22 mouse cellular contexts compared by ENCODE assay signal in the genomic region with DNA sequence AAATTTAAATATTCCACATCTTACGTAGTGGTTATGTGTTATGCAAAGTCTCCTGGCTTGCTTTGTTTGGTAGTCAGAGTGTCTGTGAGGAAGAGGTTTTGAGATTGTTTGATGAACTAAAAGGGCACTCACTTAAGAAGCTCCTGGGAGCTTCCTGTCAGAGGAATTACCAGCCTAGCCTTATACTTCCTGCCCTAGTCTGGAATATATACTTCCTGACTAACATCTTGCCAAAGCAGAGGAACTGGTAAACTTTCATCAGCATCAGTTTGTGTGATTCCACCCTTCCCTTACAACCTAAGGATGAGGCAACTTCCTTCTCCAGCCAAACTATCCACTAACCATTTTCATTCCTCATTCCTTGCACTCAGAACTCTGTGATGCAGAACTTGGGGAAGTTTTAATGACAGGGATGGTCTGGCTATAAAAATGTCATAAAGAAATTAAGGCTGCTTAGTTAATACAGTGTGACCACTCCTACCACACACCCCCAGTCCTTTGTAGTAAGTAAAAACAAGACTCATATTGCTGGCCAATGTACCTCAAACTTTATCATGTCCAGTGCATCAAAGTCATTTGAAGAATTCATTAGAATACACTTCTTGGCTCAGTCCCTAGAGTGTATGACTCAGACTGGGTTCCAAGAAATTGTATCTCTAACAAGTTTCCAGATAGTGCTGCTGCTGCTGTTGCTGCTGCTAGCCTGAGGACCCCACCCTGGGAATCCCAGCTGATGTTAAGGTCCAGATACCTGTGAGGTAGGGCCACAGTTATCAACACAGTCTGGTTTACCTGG.
A peak's percentile ranks its signal among the peaks of the same experiment; 100 is the strongest.
DNase-seq lines count a peak whose midpoint lies in the region; ATAC-seq and TF ChIP-seq lines count a peak whose summit lies in the region.
"Had no signal": no experiment of that assay in that cellular context is flagged by ENCODE, and none has a peak within 500 bp of the region (broad histone marks: within the 10 kb centered on the region; RNA-seq: fewer than 3 reads in every experiment).

No protein-coding gene starts in this region.

- peak; percentile 9 for DNase-seq in adrenal gland, adult 2 months
- DNase-seq in adrenal gland, postnatal 4 days (ENCODE audit: low spot score in 2 of 2): no peak
- DNase-seq in lung, embryonic 14.5 days: peak; percentile 26
- no peak for DNase-seq in lung, postnatal 36 days
- peak; percentile 66 for DNase-seq in 3T3-L1 (ENCODE audit: low read depth, low spot score)
- DNase-seq in NIH3T3 (ENCODE audit: low read depth): peak; percentile 43
- DNase-seq in thymus, postnatal 25 days: no peak
- DNase-seq: adrenal gland, adult 8-10 months; adrenal gland, postnatal 36 days; cerebellum, adult 11 months; cerebellum, adult 8-10 months; cerebellum, postnatal 14 days; embryo, embryonic 11 days; gastrocnemius, postnatal 36 days; heart, adult 11 months; heart, postnatal 14 days had no signal

- no peak for ATAC-seq in lung, embryonic 14.5 days (ENCODE audit: insufficient read depth)
- ATAC-seq in CD4-positive, CD25-positive, alpha-beta regulatory T cell, adult 4 months: no peak
- ATAC-seq: forebrain, embryonic 15.5 days had no signal

- no peaks in the 10 kb centered on the region for H3K36me3 ChIP-seq in lung, embryonic 14.5 days (ENCODE audit: insufficient read depth)
- H3K36me3 ChIP-seq: embryonic facial prominence, embryonic 15.5 days; forebrain, embryonic 15.5 days; G1E; heart, embryonic 10.5 days had no signal

- TF ChIP-seq CTCF in lung, embryonic 14.5 days (IDR thresholded peaks at IDR 0.05; ENCODE audit: low read depth): no peak

- H3K9ac ChIP-seq in lung, embryonic 14.5 days: no peak overlapping the region
- H3K9ac ChIP-seq: embryonic facial prominence, embryonic 15.5 days; forebrain, embryonic 15.5 days; hindbrain, embryonic 14.5 days had no signal

- H3K4me3 ChIP-seq in lung, embryonic 14.5 days (ENCODE audit: low read depth, low read length): no peak overlapping the region
- H3K4me3 ChIP-seq: embryonic facial prominence, embryonic 15.5 days; forebrain, embryonic 15.5 days; heart, embryonic 10.5 days had no signal

- H3K4me2 ChIP-seq in lung, embryonic 14.5 days: no peak overlapping the region
- H3K4me2 ChIP-seq: embryonic facial prominence, embryonic 15.5 days; forebrain, embryonic 15.5 days; hindbrain, embryonic 14.5 days had no signal

- peaks cover 13% of the 10 kb centered on the region; the same call in 1 of the 2 replicates for H3K4me1 ChIP-seq in lung, embryonic 14.5 days (ENCODE audit: insufficient read depth)
- H3K4me1 ChIP-seq: forebrain, embryonic 15.5 days; heart, embryonic 10.5 days had no signal

- 54% methylated on average over 1 of the region's 1 CpGs for WGBS in lung, embryonic 14.5 days

- H3K9me3 ChIP-seq in lung, embryonic 14.5 days (ENCODE audit: low read depth, low read length): no peaks in the 10 kb centered on the region
- H3K9me3 ChIP-seq: embryonic facial prominence, embryonic 15.5 days; forebrain, embryonic 15.5 days; G1E; heart, embryonic 10.5 days had no signal

- no peaks in the 10 kb centered on the region for H3K27me3 ChIP-seq in lung, embryonic 14.5 days (ENCODE audit: insufficient read depth, low read length)
- H3K27me3 ChIP-seq: embryonic facial prominence, embryonic 15.5 days; forebrain, embryonic 15.5 days had no signal

- H3K27ac ChIP-seq in lung, embryonic 14.5 days (ENCODE audit: low read depth): no peak overlapping the region
- H3K27ac ChIP-seq: embryonic facial prominence, embryonic 15.5 days; forebrain, embryonic 15.5 days; heart, embryonic 10.5 days; hindbrain, embryonic 14.5 days had no signal

Comparison
In these comparisons a context has a peak if more than half of its experiments do, and no peak if none do; other contexts are left out.
1. DNase-seq: peak in adrenal gland, adult 2 months (single experiment), lung, embryonic 14.5 days (single experiment), 3T3-L1 (single experiment) and NIH3T3 (single experiment); none in adrenal gland, postnatal 4 days (0 of 2), lung, postnatal 36 days (single experiment) and thymus, postnatal 25 days (single experiment).